Mouse (Mus musculus) CD4-positive, CD25-positive, alpha-beta regulatory T cell, adult 2 months (primary cell): ENCODE measurements around the gene Slc1a1.

ENCODE experiments used
- DNase-seq: peaks from one replicate; pipeline ENCODE4 v3.0.0-alpha.2; 2012; ENCODE audit warnings: low read depth, low spot score

The Slc1a1 gene

DNA sequence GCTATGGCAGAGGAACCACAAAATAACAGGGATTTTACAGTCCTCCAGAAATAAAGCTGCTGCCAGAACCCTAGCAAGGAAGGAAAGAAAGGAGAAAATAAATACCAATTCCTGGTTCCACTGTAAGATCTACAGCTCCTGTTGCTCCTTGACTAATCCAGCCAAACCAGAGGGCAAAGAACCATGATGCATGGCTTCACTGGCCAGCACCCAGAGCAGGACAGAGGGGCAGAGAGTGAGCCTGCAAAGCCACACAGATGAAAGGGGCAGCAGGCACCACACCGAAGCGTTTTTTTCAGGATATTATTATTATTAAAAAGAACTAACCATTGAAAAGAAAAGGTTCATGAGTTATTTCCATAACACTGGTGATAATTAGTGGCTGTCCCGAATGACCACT, 17.2 kb downstream of the Slc1a1 start:
- no peak for DNase-seq

DNA sequence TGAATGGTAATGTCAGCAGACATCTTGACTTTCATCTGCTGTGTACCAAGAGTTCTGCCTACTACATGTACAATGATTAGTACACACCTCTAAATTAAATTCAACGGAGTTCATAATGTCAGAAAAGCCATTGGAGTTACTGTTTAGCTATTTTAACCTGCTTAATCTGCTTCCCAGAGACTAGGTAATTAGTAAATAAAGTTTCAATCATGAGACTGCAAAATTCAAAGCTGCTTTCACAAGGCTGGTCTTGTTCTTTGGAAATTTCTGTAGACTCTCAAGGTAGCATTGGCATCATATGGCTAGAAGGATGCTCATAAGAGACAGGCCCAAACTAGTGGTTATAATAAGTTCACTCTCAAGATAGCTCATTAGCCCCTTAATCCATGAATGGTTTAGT, 20.0 kb downstream of the Slc1a1 start:
- no peak for DNase-seq

GRCm38 (mm10) chr19:28860246-28860645, 25.4 kb downstream of the Slc1a1 start:
- DNase-seq, result no peak

- DNase-seq, result no peak
Observed at GRCm38 (mm10) chr19:28863626-28864025, 28.8 kb downstream of the Slc1a1 start.

DNA sequence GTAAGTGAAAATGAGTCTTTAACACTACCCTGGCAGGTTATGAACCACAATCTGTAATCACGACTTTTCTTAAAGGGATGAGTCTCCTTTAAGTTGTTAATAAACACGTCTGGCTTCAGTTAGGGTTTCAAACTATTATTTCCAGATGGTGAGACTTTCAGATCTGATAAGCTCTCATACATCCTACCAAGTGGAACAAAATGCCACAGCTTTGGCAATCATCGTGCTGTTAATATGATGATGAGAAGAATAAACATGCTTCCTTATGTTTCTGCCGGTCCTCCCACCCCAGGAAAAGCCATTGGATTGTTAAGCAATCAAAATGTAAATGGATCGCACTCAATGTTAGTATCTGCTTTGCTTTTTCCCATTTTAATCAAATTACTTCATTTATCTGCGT, 30.1 kb downstream of the Slc1a1 start:
- no peak for DNase-seq

- no peak for DNase-seq
Observed at GRCm38 (mm10) chr19:28865501-28865900, 30.7 kb downstream of the Slc1a1 start.

- peak; percentile 5 for DNase-seq
Observed at GRCm38 (mm10) chr19:28869251-28869855, 34.5 kb downstream of the Slc1a1 start.

DNA sequence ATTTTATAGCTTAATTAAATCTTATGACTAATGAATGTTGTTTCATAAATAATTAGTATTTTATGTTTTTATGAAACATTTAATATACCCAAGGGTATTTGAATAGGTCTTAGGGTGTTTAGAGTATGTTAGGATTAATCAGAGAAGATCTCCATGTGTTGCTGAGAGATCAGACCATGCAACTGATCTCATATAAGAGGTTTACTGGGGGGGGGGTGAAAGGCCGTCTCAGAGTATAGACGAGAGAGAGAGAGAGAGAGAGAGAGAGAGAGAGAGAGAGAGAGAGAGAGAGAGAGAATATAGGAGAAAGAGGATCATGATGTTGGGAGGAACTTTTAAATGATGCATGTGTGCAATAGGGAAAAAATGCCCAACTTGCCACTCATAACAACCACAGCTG, 35.5 kb downstream of the Slc1a1 start:
- no peak for DNase-seq

DNA sequence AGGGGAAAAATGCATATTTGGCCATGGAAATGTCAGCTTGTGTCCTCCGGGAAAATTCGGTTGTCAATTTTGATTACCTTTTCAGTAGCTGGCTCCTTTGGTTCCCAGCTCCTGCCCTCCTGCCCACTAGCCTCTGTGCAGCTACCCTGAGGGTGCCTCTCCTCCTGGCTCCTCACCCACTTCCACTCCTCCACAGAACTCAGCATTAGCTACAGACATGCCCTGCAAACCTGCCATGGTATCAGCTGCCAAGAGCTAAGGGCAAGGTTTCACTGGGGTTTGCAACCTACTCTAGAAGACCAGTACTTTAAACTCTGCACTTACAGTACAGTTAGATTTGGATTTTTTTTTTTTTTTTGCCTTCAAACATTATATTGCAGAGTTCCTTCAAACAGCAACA, 44.6 kb downstream of the Slc1a1 start:
- no peak for DNase-seq

DNA sequence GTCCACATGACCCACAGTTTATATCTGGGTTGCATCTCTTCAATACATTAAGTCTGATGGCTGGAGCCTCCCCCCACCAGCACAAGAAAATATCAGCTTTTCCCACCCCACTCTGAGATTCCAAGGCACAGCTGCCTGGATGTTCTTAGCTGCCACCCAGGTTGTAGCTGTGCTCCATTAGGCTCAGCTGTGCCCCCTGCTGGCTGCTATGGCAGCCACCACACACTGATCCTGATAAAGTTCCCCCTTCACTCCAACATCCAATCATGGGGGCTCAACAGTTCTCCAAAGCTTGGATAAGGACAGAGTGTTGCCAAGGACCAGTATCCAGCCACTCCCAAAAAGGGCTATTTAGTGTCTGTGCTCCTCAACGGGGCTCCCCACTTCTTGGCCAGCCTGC, 48.3 kb downstream of the Slc1a1 start:
- peak; percentile 40 for DNase-seq

DNA sequence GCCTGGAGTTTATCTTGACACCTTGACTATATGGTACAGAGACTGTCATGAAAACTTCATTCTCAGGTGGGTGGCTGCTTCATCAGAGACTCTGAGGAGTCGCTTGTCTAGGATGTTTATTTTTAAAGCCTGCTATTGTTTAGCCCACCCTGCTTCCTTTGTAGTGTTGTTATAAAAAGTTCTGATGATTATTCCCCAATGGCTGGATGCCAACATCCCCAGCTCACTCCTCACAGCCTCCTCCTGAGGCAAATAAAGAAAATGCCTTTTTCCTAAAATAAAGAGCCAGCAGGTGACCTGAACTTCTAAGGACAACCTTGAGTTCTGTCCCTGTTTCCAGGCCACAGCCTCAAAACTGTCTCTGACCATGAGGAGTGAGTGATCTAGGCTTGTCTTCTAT, 53.6 kb downstream of the Slc1a1 start:
- DNase-seq, result no peak

DNA sequence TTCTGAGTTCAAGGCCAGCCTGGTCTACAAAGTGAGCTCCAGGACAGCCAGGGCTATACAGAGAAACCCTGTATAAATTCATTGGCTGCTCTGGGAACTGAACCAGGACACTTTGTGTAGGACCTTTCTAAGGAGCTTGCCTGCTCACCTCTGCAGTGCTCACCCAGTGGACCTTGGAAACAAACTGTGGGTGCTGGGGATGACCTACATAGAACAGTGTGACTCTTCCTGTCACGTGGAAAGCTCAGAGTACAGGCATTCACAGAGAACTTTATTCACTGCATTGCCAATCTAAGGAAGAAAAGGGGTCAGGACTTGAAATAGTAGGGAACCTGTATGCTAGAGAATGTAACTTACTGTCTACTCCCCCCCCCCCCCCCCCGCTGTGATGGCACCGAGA, 54.4 kb downstream of the Slc1a1 start:
- DNase-seq, result no peak

GRCm38 (mm10) chr19:28891238-28891637, 56.4 kb downstream of the Slc1a1 start:
- DNase-seq, result no peak

GRCm38 (mm10) chr19:28891864-28892263, 57.0 kb downstream of the Slc1a1 start:
- no peak for DNase-seq

DNA sequence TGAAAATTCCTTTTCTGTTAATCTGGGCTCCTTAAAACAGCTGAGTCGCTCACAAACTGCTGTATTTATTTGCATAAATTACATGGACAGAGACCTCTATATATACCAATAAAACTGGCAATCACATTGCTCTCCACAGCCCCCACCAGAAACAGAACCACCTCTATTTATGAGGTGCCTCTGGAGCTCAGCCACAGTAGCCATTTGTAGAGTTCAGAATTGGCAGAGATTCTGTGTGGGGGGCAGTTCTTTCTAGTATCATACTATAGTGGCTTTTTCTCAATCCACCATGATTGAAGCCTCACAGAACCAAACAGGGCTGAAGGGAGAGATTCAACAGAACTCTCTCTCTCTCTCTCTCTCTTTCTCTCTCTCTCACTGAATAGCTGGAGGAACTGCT, 61.8 kb downstream of the Slc1a1 start:
- no peak for DNase-seq

DNA sequence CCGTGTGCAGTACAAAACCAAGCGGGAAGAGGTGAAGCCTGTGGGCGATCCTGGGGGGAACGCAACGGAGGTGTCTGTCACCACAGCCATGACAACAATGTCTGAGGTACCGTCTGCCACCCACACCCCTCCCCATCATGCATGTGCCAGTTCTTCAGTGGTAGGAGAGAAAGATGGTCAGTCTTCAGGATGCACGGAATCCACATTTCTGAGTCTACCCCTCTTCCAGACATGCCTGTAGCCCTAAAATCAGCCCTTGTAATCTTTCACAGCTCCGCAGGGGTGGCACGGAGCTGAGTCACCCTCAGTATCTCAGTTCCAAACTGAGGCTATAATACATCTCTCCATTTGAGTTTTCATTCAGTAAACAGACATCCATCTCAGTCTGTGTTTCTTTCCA, 62.6 kb downstream of the Slc1a1 start:
- DNase-seq, result no peak

- no peak for DNase-seq
Observed at GRCm38 (mm10) chr19:28900771-28901170, 65.9 kb downstream of the Slc1a1 start.

GRCm38 (mm10) chr19:28902111-28902510, 67.3 kb downstream of the Slc1a1 start:
- no peak for DNase-seq

- DNase-seq, result no peak
Observed at GRCm38 (mm10) chr19:28902806-28903205, 68.0 kb downstream of the Slc1a1 start.

- no peak for DNase-seq
Observed at GRCm38 (mm10) chr19:28903536-28904119, 68.8 kb downstream of the Slc1a1 start.

- DNase-seq, result no peak
Observed at GRCm38 (mm10) chr19:28908186-28908585, 73.3 kb downstream of the Slc1a1 start.

DNA sequence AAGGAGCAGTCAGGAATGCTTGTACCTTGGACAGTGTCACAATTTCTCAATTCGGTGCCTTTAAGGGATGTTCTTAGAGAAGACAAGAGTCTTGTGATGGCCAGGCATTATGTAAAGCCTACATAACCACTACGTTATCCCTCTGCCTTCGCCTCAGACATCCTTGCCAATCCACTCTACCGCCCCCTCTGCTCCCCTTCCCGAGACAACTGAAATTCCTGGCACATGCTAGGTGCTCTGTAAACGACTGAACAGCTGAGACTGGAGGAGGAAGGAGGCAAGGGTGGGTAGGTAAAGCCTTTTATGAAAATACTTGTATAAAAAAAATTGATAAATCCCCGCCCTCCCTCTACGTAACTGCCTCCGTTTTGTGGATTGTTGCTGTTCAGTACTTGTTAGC, 73.8 kb downstream of the Slc1a1 start:
- DNase-seq, result no peak

- no peak for DNase-seq
Observed at GRCm38 (mm10) chr19:28914598-28914997, 79.7 kb downstream of the Slc1a1 start.
